Mouse (Mus musculus) embryonic facial prominence, embryonic 14.5 days (tissue): ENCODE results near the gene Epor. TPM values are rescaled to one million over a fixed set of nuclear protein-coding genes. Genes with fewer than 3 reads are reported as not detected.

ENCODE experiments used
- ATAC-seq: fragments of 200-750 bp; cut with Nextera tagmentation; 2 replicates; pipeline ENCODE4 v1.8.0; 2017; ENCODE audit warnings: low read depth, moderate number of reproducible peaks, moderate TSS enrichment
- DNase-seq: peaks from one replicate; pipeline ENCODE4 v3.0.0-alpha.2; 2015; ENCODE audit warnings: low spot score
- H3K27ac ChIP-seq: fragments of 300-500 bp; sonication (generic); replicated peaks from 2 replicates; pipeline ENCODE4 v1.5.1; 2014; ENCODE audit warnings: low read depth, mild to moderate bottlenecking, low read length, moderate library complexity
- H3K27me3 ChIP-seq: fragments of 300-500 bp; sonication (generic); replicated peaks from 2 replicates; pipeline ENCODE4 v1.6.1; 2014; ENCODE audit warnings: low read length; ENCODE audit not compliant: control insufficient read depth, insufficient read depth
- H3K36me3 ChIP-seq: fragments of 300-500 bp; sonication (generic); 2 replicates; pipeline ENCODE4 v1.6.1; 2014; ENCODE audit warnings: low read length, mixed read lengths; ENCODE audit not compliant: control insufficient read depth, insufficient read depth
- H3K4me1 ChIP-seq: fragments of 300-500 bp; sonication (generic); 2 replicates; pipeline ENCODE4 v1.6.1; 2014; ENCODE audit warnings: antibody characterized with exemption, low read length; ENCODE audit not compliant: control insufficient read depth, insufficient read depth
- H3K4me2 ChIP-seq: fragments of 300-500 bp; sonication (generic); 2 replicates; pipeline ENCODE4 v1.6.1; 2014; ENCODE audit warnings: low read depth, mild to moderate bottlenecking, low read length, moderate library complexity, mixed read lengths
- H3K4me3 ChIP-seq: fragments of 300-500 bp; sonication (generic); 2 replicates; pipeline ENCODE4 v1.5.1; 2014; ENCODE audit warnings: low read depth, mild to moderate bottlenecking, low read length
- H3K9ac ChIP-seq: fragments of 300-500 bp; sonication (generic); 2 replicates; pipeline ENCODE4 v1.6.1; 2014; ENCODE audit warnings: low read depth, mild to moderate bottlenecking, low read length, moderate library complexity, mixed read lengths
- H3K9me3 ChIP-seq: fragments of 300-500 bp; sonication (generic); 2 replicates; pipeline ENCODE4 v1.6.1; 2016; ENCODE audit warnings: low read length; ENCODE audit not compliant: control insufficient read depth
- WGBS: fragments of 180-500 bp; shearing (Covaris S2); extraction: QIAGEN DNeasy Blood & Tissue Kit; methylation state at CpG from one replicate; pipeline ENCODE4 v1.1.7; 2014; 5-methylcytosine and 5-hydroxymethylcytosine counted together
- polyA plus RNA-seq: library from polyadenylated mRNA; unstranded; fragments of >200 nt; fragmentation: Nextera tagmentation; extraction: Ambion mirVana; gene quantifications from 2 replicates; pipeline ENCODE4 v1.2.1, GENCODE M21; 2014

The Epor gene
- polyA plus RNA-seq, 1 experiment from 2014 or later: 4.4 TPM

DNA sequence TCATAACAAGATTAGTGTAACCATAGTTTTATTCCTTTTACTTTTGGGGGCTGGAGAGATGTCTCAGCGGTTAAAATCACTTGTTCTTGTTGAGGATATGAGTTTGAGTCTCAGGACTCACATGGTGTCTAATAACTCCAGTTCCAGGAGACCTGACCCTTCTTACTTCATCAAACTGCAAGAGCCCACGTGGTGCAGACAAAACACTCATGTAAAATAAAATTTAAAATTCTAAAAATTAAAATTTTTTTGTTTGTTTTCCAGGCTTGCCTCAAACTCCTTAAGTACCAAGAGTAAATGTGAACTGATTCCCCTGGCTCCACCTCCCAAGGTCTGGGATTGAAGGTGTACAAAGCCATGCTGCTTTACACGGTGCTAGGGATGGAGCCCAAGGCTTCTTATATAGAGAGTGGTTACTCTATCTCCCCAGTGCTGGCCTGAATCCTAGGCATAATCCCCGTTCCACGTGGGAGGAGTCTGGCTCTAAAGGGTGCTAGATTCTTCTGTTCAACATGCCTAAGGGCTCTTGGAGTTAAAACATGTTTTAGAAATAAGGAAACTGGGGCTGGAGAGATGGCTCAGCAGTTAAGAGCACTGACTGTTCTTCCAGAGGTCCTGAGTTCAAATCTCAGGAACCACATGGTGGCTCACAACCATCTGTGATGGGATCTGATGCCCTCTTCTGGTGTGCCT, 44.5 kb downstream of the Epor start:
- peak overlapping the region; percentile 86 for H3K4me2 ChIP-seq
- DNase-seq: no peak
- no peak for ATAC-seq
- H3K27ac ChIP-seq: no peak overlapping the region
- no peak overlapping the region for H3K9ac ChIP-seq
- H3K4me3 ChIP-seq: peak overlapping the region; percentile 60
- H3K9me3 ChIP-seq: no peaks in the 10 kb centered on the region
- H3K4me1 ChIP-seq: no peaks in the 10 kb centered on the region
- no peaks in the 10 kb centered on the region for H3K36me3 ChIP-seq
- H3K27me3 ChIP-seq: peaks cover 9% of the 10 kb centered on the region
- WGBS: 23% methylated on average over 5 of the region's 5 CpGs

DNA sequence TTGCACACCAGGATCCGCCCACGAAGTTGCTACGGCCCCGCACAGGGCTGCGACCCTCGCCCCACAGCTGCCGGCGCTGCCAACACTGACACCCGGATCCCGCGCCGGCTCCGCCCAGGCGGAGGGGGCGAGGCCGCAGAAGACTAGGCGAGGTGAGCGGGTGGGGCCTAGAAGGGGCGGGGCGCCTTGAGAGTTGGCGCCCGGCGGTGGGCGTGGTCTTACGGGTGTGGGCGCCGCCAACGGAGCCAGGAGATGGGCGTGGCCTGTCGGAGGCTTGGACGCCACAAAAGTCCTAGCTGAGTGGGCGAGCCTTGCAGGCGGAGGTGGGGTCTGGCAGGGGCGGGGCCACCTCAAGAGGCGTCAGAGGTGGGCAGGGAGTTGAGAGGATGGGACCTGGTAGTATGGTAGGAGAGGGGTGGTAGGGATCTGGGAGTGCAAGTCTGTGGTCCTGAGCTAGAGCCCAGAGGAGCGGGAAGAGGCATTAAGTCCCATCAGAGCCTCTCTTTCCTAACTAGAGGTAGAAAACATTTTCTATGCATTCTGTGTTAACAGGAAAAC, 45.2 kb downstream of the Epor start, which contains the start of gene Rab3d:
Gene Rab3d (minus strand): TSS at position 158 of the 558 bp plus-strand sequence.
- H3K36me3 ChIP-seq: no peaks in the 10 kb centered on the region
- peaks cover 9% of the 10 kb centered on the region for H3K27me3 ChIP-seq
- no peaks in the 10 kb centered on the region for H3K9me3 ChIP-seq
- peak within 1 kb of the TSS; percentile 60 for H3K4me3 ChIP-seq
- ATAC-seq (peak; percentile 97), DNase-seq (peak; percentile 98)
- peak within 1 kb of the TSS; percentile 86 for H3K4me2 ChIP-seq
- no peaks in the 10 kb centered on the region for H3K4me1 ChIP-seq
- peak within 1 kb of the TSS; percentile 62 for H3K9ac ChIP-seq
- WGBS: 0% methylated on average over 20 of the region's 36 CpGs
- H3K27ac ChIP-seq: no peak within 1 kb of the TSS

DNA sequence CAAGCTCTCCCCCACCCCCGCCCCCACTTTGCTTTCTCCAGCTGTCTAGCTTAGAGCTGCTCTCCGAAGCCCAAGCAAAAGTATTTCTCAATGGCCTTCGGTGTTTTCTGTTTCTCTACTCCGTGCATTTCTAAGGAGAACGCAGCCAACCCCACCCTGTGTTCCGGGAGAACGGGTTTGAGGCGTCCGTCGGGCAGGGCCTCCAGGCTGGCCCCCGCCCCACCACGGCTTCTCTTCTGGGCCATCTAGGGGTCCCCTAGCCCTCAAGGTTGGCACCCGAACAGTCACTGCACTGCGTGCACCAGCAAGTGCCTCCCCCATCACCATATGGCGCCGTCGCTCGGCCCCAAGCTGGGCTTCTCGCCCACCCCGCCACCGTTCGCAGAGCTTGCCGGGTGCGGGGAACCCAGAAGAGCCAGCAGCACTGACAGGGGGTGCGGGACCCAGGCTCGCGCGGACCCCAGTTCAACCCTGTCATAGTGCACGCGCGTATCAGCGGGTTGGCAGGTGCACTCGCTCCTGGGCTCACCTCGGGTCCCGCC, 45.7 kb downstream of the Epor start:
- peak; percentile 28 for DNase-seq
- H3K4me2 ChIP-seq: peak overlapping the region; percentile 86
- peaks cover 9% of the 10 kb centered on the region for H3K27me3 ChIP-seq
- H3K4me3 ChIP-seq: peak overlapping the region; percentile 60
- no peaks in the 10 kb centered on the region for H3K4me1 ChIP-seq
- no peak overlapping the region for H3K27ac ChIP-seq
- 3% methylated on average over 23 of the region's 35 CpGs for WGBS
- peak; percentile 60 for ATAC-seq
- no peaks in the 10 kb centered on the region for H3K36me3 ChIP-seq
- no peaks in the 10 kb centered on the region for H3K9me3 ChIP-seq
- H3K9ac ChIP-seq: peak overlapping the region; percentile 62

DNA sequence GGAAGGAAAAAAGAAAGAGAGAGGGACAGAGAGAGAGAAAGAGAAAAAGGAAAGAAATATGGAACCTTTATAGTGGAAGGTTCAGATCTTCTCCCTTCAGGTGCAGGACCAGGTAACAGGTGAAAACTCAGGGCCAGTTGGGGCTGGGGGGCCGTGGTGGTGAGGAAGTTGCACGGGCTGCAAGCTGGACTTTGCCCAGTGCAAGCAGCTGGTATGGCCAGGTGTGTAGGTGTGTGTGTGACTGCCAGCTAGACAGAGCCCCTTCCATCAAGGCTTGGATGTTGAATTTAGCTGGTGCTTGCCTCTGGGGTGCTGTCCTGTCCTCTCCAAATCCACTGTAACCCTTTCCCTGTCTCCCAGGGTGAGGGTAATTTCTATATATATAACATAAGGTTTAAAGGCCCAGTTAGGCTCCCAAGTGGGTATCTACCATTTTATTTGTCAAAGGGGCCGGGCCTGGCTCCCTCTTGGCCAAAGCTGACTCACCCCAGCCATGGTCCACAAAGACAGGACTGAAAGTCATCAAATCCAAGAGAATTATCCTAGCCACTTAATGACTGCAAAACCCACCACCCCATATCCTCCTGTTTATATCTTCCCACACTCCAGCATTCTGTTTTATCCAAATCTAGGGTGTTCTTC, 46.3 kb downstream of the Epor start:
- Histone ChIP-seq H3K9me3 (no peaks in the 10 kb centered on the region), H3K9ac (no peak overlapping the region; the same call in 1 of the 2 replicates), H3K36me3 (no peaks in the 10 kb centered on the region), H3K27me3 (peaks cover 9% of the 10 kb centered on the region), H3K4me3 (peak overlapping the region; percentile 60), H3K27ac (no peak overlapping the region), H3K4me1 (no peaks in the 10 kb centered on the region), H3K4me2 (peak overlapping the region; percentile 86)
- no peak for ATAC-seq
- 63% methylated on average over 3 of the region's 3 CpGs for WGBS
- DNase-seq: no peak

DNA sequence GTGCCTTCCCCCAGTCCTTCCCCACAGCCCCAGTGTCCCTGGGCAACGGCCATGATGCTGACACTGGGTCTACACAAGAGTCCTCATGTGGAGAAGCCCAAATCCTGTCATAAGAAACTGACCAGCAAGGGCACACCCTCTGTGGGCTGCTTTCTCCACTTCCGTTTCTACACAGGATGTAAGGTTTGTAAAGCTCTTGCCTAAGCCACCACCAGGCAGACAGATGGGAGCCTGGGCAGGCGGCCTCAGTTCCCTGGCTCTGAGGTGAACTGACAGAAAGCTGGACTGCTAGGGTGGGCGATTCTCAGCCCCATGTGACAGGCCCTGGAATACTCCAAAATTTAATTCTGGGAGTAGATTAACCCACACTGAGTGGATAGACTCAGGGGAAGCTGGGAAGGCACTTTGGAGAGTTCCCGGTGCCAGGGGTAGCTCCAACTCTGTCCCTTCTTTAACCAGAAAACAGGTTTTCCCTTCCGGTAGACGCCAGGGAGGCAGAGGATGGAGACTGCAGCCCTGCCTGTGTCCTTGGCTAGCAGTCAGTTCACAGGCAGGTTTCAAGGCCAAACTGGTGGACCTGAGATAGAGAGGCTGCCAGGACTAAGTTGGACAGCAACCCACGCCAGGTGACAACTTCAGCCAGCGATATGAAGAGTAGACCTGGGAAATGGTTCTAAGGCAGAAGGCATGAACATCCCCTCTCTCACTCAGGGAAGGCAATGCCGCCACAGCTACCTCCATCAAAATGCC, 53.7 kb downstream of the Epor start:
- Histone ChIP-seq H3K4me1 (no peaks in the 10 kb centered on the region), H3K4me2 (no peak overlapping the region), H3K27ac (no peak overlapping the region), H3K36me3 (no peaks in the 10 kb centered on the region), H3K9me3 (no peaks in the 10 kb centered on the region), H3K27me3 (no peaks in the 10 kb centered on the region), H3K4me3 (no peak overlapping the region), H3K9ac (no peak overlapping the region)
- DNase-seq (no peak), ATAC-seq (no peak)
- 73% methylated on average over 10 of the region's 10 CpGs for WGBS

Other genes starting within 250 kb of the Epor start
- gene Ldlr, start 240.0 kb downstream of the Epor start, polyA plus RNA-seq: 13.9 and 14.1 TPM in 2 replicates
- 70.4 and 81.9 TPM in 2 replicates for gene Spc24, start 203.2 kb downstream of the Epor start, polyA plus RNA-seq
- 10.7 and 12.1 TPM in 2 replicates for gene Kank2, start 164.8 kb downstream of the Epor start, polyA plus RNA-seq
- 0.41 and 0.54 TPM in 2 replicates for gene Angptl8, start 128.0 kb downstream of the Epor start, polyA plus RNA-seq
- gene Dock6, start 110.9 kb downstream of the Epor start, polyA plus RNA-seq: 28.3 and 30.2 TPM in 2 replicates
- 21.6 and 25.3 TPM in 2 replicates for gene Rab3d, start 45.3 kb downstream of the Epor start, polyA plus RNA-seq
- gene Ccdc159, start 36.0 kb downstream of the Epor start, polyA plus RNA-seq: 2.8 and 3.0 TPM in 2 replicates
- gene Tmem205, start 36.0 kb downstream of the Epor start, polyA plus RNA-seq: 53.3 and 53.7 TPM in 2 replicates
- 10.5 and 14.4 TPM in 2 replicates for gene Plppr2, start 26.5 kb downstream of the Epor start, polyA plus RNA-seq
- 9.5 and 10.1 TPM in 2 replicates for gene Swsap1, start 7.8 kb downstream of the Epor start, polyA plus RNA-seq
- gene Rgl3, start 25.9 kb upstream of the Epor start, polyA plus RNA-seq: 1.3 and 1.7 TPM in 2 replicates
- gene Ccdc151, start 39.1 kb upstream of the Epor start, polyA plus RNA-seq: 2.3 and 4.8 TPM in 2 replicates
- 86.6 and 95.2 TPM in 2 replicates for gene Prkcsh, start 39.3 kb upstream of the Epor start, polyA plus RNA-seq
- 4.6 and 5.1 TPM in 2 replicates for gene Elavl3, start 88.5 kb upstream of the Epor start, polyA plus RNA-seq
- not detected in 2 replicates for gene Gm49318, start 107.8 kb upstream of the Epor start, polyA plus RNA-seq
- gene Zfp653, start 107.9 kb upstream of the Epor start, polyA plus RNA-seq: 6.5 and 9.2 TPM in 2 replicates
- 30.0 and 33.3 TPM in 2 replicates for gene Ecsit, start 121.9 kb upstream of the Epor start, polyA plus RNA-seq
- 5.5 and 7.1 TPM in 2 replicates for gene Cnn1, start 135.7 kb upstream of the Epor start, polyA plus RNA-seq
- gene Elof1, start 153.7 kb upstream of the Epor start, polyA plus RNA-seq: 182 and 196 TPM in 2 replicates
- 21.1 and 36.1 TPM in 2 replicates for gene Acp5, start 172.2 kb upstream of the Epor start, polyA plus RNA-seq
- gene Pigyl, start 193.3 kb upstream of the Epor start, polyA plus RNA-seq: 69.3 and 72.6 TPM in 2 replicates
- 0.22 and 0.24 TPM in 2 replicates for gene Zfp872, start 224.6 kb upstream of the Epor start, polyA plus RNA-seq